In genomic region chr13:30208176-30208575, GRCm38 (mm10) we compare ENCODE assay signal across 33 mouse cellular contexts.
"Had no signal": no experiment of that assay in that cellular context is flagged by ENCODE, and none has a peak within 500 bp of the region (broad histone marks: within the 10 kb centered on the region; RNA-seq: fewer than 3 reads in every experiment).

No protein-coding gene starts in this region.

- H3K4me1 ChIP-seq: heart, embryonic 12.5 days; heart, embryonic 13.5 days; heart, embryonic 15.5 days; hindbrain, embryonic 10.5 days; hindbrain, embryonic 12.5 days; hindbrain, embryonic 13.5 days; hindbrain, embryonic 15.5 days; intestine, embryonic 15.5 days; kidney, embryonic 15.5 days had no signal

- DNase-seq: heart, postnatal 10 days; heart, postnatal 14 days; heart, postnatal 36 days; heart, postnatal 4 days; kidney, adult 11 months; kidney, adult 18-20 months; kidney, adult 8-10 months; kidney, adult 9 months; kidney, postnatal 10 days; kidney, postnatal 14 days; kidney, postnatal 25 days; kidney, postnatal 36 days; kidney, postnatal 4 days; layer of hippocampus, adult 9-11 months; layer of hippocampus, postnatal 36 days had no signal

- H3K36me3 ChIP-seq: heart, embryonic 12.5 days; heart, embryonic 13.5 days; heart, embryonic 15.5 days; hindbrain, embryonic 10.5 days; hindbrain, embryonic 12.5 days; hindbrain, embryonic 13.5 days; hindbrain, embryonic 15.5 days; intestine, embryonic 15.5 days had no signal

- ATAC-seq: hindbrain, embryonic 16.5 days; hindbrain, postnatal 0 days; inflammation-experienced regulatory T-cells, adult 6 months; intestine, embryonic 15.5 days; intestine, embryonic 16.5 days; intestine, postnatal 0 days had no signal

- H3K27ac ChIP-seq: heart, embryonic 13.5 days; heart, embryonic 15.5 days; hindbrain, embryonic 10.5 days; hindbrain, embryonic 12.5 days; hindbrain, embryonic 13.5 days; hindbrain, embryonic 14.5 days; hindbrain, embryonic 15.5 days; hindbrain, postnatal 0 days; intestine, embryonic 15.5 days; kidney, embryonic 15.5 days; kidney, postnatal 0 days; layer of hippocampus, adult 2 months; left cerebral cortex, adult 2 months had no signal

- H3K4me3 ChIP-seq: heart, embryonic 12.5 days; heart, embryonic 13.5 days; heart, embryonic 15.5 days; hindbrain, embryonic 10.5 days; hindbrain, embryonic 12.5 days; hindbrain, embryonic 13.5 days; hindbrain, embryonic 15.5 days; intestine, embryonic 15.5 days; kidney, embryonic 15.5 days; layer of hippocampus, adult 2 months; left cerebral cortex, adult 2 months had no signal

- H3K9me3 ChIP-seq: heart, embryonic 12.5 days; heart, embryonic 13.5 days; heart, embryonic 15.5 days; hindbrain, embryonic 10.5 days; hindbrain, embryonic 12.5 days; hindbrain, embryonic 13.5 days; hindbrain, embryonic 15.5 days; intestine, embryonic 15.5 days; kidney, embryonic 15.5 days had no signal

- H3K9ac ChIP-seq: heart, embryonic 12.5 days; heart, embryonic 13.5 days; heart, embryonic 15.5 days; hindbrain, embryonic 12.5 days; hindbrain, embryonic 13.5 days; hindbrain, embryonic 14.5 days; hindbrain, embryonic 15.5 days; intestine, embryonic 15.5 days; kidney, embryonic 15.5 days had no signal

- H3K4me2 ChIP-seq: heart, embryonic 12.5 days; heart, embryonic 13.5 days; heart, embryonic 15.5 days; hindbrain, embryonic 12.5 days; hindbrain, embryonic 13.5 days; hindbrain, embryonic 14.5 days; hindbrain, embryonic 15.5 days; intestine, embryonic 15.5 days; kidney, embryonic 15.5 days had no signal

- H3K27me3 ChIP-seq: heart, embryonic 12.5 days; heart, embryonic 13.5 days; heart, embryonic 15.5 days; hindbrain, embryonic 12.5 days; hindbrain, embryonic 13.5 days; hindbrain, embryonic 15.5 days; intestine, embryonic 15.5 days; kidney, embryonic 15.5 days had no signal
